In the genomic region with DNA sequence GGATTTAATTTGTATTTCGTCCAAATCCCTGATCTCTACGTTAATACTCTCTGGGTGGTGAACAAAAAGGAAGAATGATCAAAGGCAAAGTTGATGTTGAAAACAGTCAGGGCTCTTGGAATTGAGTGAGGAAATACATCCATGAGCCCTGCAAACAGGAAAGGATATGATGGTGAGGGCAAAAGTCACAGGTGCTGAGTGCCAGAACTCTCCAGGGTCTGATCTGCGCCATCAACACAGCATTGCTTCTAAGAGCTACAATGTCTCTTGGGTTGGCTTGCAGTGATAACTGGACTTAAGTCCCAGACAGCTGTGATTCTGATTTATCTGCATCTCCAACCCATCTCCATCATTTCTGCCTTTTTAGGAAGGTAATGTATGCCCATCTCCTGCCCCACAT, we compare ENCODE assay signal across 22 mouse cellular contexts. TPM values are rescaled to one million over a fixed set of nuclear protein-coding genes. Genes with fewer than 3 reads are reported as not detected.
A peak's percentile ranks its signal among the peaks of the same experiment; 100 is the strongest.
DNase-seq lines count a peak whose midpoint lies in the region; TF ChIP-seq lines count a peak whose summit lies in the region.
"Had no signal": no experiment of that assay in that cellular context is flagged by ENCODE, and none has a peak within 500 bp of the region (broad histone marks: within the 10 kb centered on the region; RNA-seq: fewer than 3 reads in every experiment).

No protein-coding gene starts in this region.

- H3K4me1 ChIP-seq in heart, adult 2 months (ENCODE audit: control insufficient read depth, insufficient read depth, low read length): peaks cover 2% of the 10 kb centered on the region

- no peaks in the 10 kb centered on the region for H3K27me3 ChIP-seq in heart, adult 2 months (ENCODE audit: control insufficient read depth, insufficient read depth, low read length)
- H3K27me3 ChIP-seq: CH12.LX had no signal

- no peaks in the 10 kb centered on the region for H3K36me3 ChIP-seq in heart, adult 2 months (ENCODE audit: control insufficient read depth, insufficient read depth, low read length)
- H3K36me3 ChIP-seq: G1E had no signal

- no peak for DNase-seq in gastrocnemius, adult 2 months
- DNase-seq in gastrocnemius, postnatal 25 days: no peak
- DNase-seq in heart, adult 11 months: peak; percentile 92
- DNase-seq in heart, postnatal 36 days: no peak
- peak in 1 of 2 experiments; percentile 14 for DNase-seq in heart, adult 2 months
- no peak for DNase-seq in heart, postnatal 14 days
- DNase-seq: adrenal gland, adult 2 months; adrenal gland, adult 8-10 months; adrenal gland, postnatal 10 days; adrenal gland, postnatal 14 days; adrenal gland, postnatal 25 days; adrenal gland, postnatal 36 days; B cell, adult 2 months; cerebellum, adult 11 months; cerebellum, adult 11-12 months; cerebellum, adult 18-20 months had no signal

- no peak for TF ChIP-seq POLR2A in heart, adult 2 months (IDR thresholded peaks at IDR 0.05; ENCODE audit: insufficient read depth, low read depth, low read length)

- no peaks in the 10 kb centered on the region for H3K79me2 ChIP-seq in heart, adult 2 months (replicated peaks; ENCODE audit: control insufficient read depth, insufficient read depth, low read length)

- WGBS in heart, adult 2 months: 58% methylated on average over 3 of the region's 3 CpGs

- H3K9ac ChIP-seq in heart, adult 2 months (ENCODE audit: low read depth, low read length): no peak overlapping the region

- no peak for TF ChIP-seq CTCF in gastrocnemius, adult 2 months (IDR thresholded peaks at IDR 0.05)
- no peak for TF ChIP-seq CTCF in heart, adult 2 months (IDR thresholded peaks at IDR 0.05)

- TF ChIP-seq EP300 in heart, adult 2 months (IDR thresholded peaks at IDR 0.05; ENCODE audit: insufficient read depth, low read depth, low read length): no peak

- peak overlapping the region; percentile 48; the same call in 1 of the 2 replicates for H3K27ac ChIP-seq in gastrocnemius, adult 2 months
- peak overlapping the region; percentile 55 for H3K27ac ChIP-seq in heart, adult 2 months

- no peak overlapping the region for H3K4me3 ChIP-seq in gastrocnemius, adult 2 months
- H3K4me3 ChIP-seq in heart, adult 2 months: no peak overlapping the region

- intact Hi-C loops in gastrocnemius, adult 2 months (cut with DNase I): no loop called here
- intact Hi-C loops in heart, postnatal 36 days (cut with DNase I): no loop called here
- intact Hi-C loops in heart, adult 2 months (cut with DNase I): no loop called here
- intact Hi-C loops in heart, postnatal 14 days (cut with DNase I): no loop called here

RNA-seq across cellular contexts. Expression of a gene that starts 4.3 kb away (rescaled TPM):
- total RNA-seq in gastrocnemius, adult 2 months (2021): under 1 TPM in 1 of 2 experiments, not detected in 1; 0.33 TPM
- total RNA-seq in gastrocnemius, postnatal 25 days (2021): not detected
- 1 to 10 TPM; 1.6 to 1.7 TPM for total RNA-seq in heart, postnatal 36 days (2021)
- 1 to 10 TPM; 2.0 to 2.7 TPM for total RNA-seq in heart, adult 2 months (2021)
- 0.78 and 1.5 TPM in 2 replicates for polyA plus RNA-seq in heart, adult 2 months (2012; rRNA removed)
- total RNA-seq in heart, postnatal 14 days (2021): 1 to 10 TPM; 1.2 to 1.4 TPM
- total RNA-seq: ES-E14, MEL had no signal
- polyA plus RNA-seq: adrenal gland, adult 2 months; brain, embryonic 14.5 days; C2C12; G1E had no signal
